Comparison of ENCODE assay signal across 11 mouse cellular contexts in genomic region chr2:38906097-38906496, GRCm38 (mm10). TPM values are rescaled to one million over a fixed set of nuclear protein-coding genes. Genes with fewer than 3 reads are reported as not detected.
DNase-seq lines count a peak whose midpoint lies in the region; ATAC-seq and TF ChIP-seq lines count a peak whose summit lies in the region.
"Had no signal": no experiment of that assay in that cellular context is flagged by ENCODE, and none has a peak within 500 bp of the region (broad histone marks: within the 10 kb centered on the region; RNA-seq: fewer than 3 reads in every experiment).

No protein-coding gene starts in this region.

- peaks cover 27% of the 10 kb centered on the region for H3K79me2 ChIP-seq in myocyte (ENCODE audit: control insufficient read depth, insufficient read depth)

- H3K27ac ChIP-seq in stomach, postnatal 0 days (replicated peaks), result no peak overlapping the region
- H3K27ac ChIP-seq: macrophage; neural tube, embryonic 13.5 days had no signal

- TF ChIP-seq POLR2A in myocyte (IDR thresholded peaks at IDR 0.05; ENCODE audit: insufficient read length, low read depth), result no peak

- H3K36me3 ChIP-seq in myocyte (ENCODE audit: control insufficient read depth, insufficient read depth), result no peaks in the 10 kb centered on the region
- H3K36me3 ChIP-seq in stomach, postnatal 0 days (ENCODE audit: control insufficient read depth, insufficient read depth, low read length), result no peaks in the 10 kb centered on the region
- H3K36me3 ChIP-seq: neural tube, embryonic 13.5 days had no signal

- H3K4me2 ChIP-seq in myocyte (ENCODE audit: low read depth), result no peak overlapping the region
- H3K4me2 ChIP-seq in stomach, postnatal 0 days (replicated peaks; ENCODE audit: low read depth), result no peak overlapping the region
- H3K4me2 ChIP-seq: neural tube, embryonic 13.5 days had no signal

- 39% methylated on average over 5 of the region's 5 CpGs for WGBS in stomach, postnatal 0 days

- no peak overlapping the region for H3ac ChIP-seq in myocyte (ENCODE audit: control insufficient read depth, insufficient read length)

- no peaks in the 10 kb centered on the region for H3K9me3 ChIP-seq in stomach, postnatal 0 days (ENCODE audit: control insufficient read depth, low read length)
- H3K9me3 ChIP-seq: neural tube, embryonic 13.5 days had no signal

- no peak for TF ChIP-seq EP300 in stomach, postnatal 0 days (optimal IDR thresholded peaks at IDR 0.05)

- peak; percentile 98 for ATAC-seq in frontal cortex, adult (ENCODE audit: low TSS enrichment)
- no peak for ATAC-seq in stomach, postnatal 0 days (ENCODE audit: low FRiP score, low TSS enrichment)

- H3K9ac ChIP-seq in stomach, postnatal 0 days (ENCODE audit: low read length), result no peak overlapping the region
- H3K9ac ChIP-seq: neural tube, embryonic 13.5 days had no signal

- TF ChIP-seq CTCF in stomach, postnatal 0 days (IDR thresholded peaks at IDR 0.05; ENCODE audit: low read depth), result no peak

- H3K27me3 ChIP-seq in myocyte (ENCODE audit: control insufficient read depth, insufficient read depth, insufficient read length), result no peaks in the 10 kb centered on the region
- no peaks in the 10 kb centered on the region for H3K27me3 ChIP-seq in stomach, postnatal 0 days (ENCODE audit: control insufficient read depth, insufficient read depth, low read length)
- H3K27me3 ChIP-seq: neural tube, embryonic 13.5 days had no signal

- no peaks in the 10 kb centered on the region for H3K4me1 ChIP-seq in stomach, postnatal 0 days (replicated peaks; ENCODE audit: control insufficient read depth, insufficient read depth)

- peak; percentile 24 for DNase-seq in layer of hippocampus, adult 11-12 months (ENCODE audit: low spot score)
- DNase-seq in layer of hippocampus, postnatal 25 days (ENCODE audit: extremely low spot score in 1 of 2, low spot score in 1 of 2), result no peak
- DNase-seq in gastrocnemius, postnatal 25 days, result peak; percentile 63
- no peak for DNase-seq in stomach, postnatal 0 days (ENCODE audit: low spot score)
- DNase-seq in cerebellum, adult 11 months, result no peak
- DNase-seq in kidney, adult 8-10 months, result no peak

- H3K4me3 ChIP-seq in myocyte, result no peak overlapping the region
- no peak overlapping the region for H3K4me3 ChIP-seq in stomach, postnatal 0 days (ENCODE audit: low read depth, low read length)
- H3K4me3 ChIP-seq: neural tube, embryonic 13.5 days had no signal

TF ChIP-seq in myocyte, 11 proteins besides CTCF, POLR2A, EP300 and RAD21:
- peak; percentile 62 to 85 (median 76) for TF ChIP-seq MYOG (IDR thresholded peaks at IDR 0.05; ENCODE audit: control insufficient read depth in 1 of 3, insufficient read depth in 1 of 3, insufficient read length in 2 of 3, low read depth in 2 of 3)
- TF ChIP-seq TCF12 (IDR thresholded peaks at IDR 0.05; ENCODE audit: insufficient read depth, poor library complexity, severe bottlenecking), result no peak
- TF ChIP-seq MYOD1 (IDR thresholded peaks at IDR 0.05; ENCODE audit: control insufficient read depth in 1 of 3, insufficient read length in 2 of 3, low read depth in 2 of 3), result peak in 2 of 3 experiments; percentile 51 to 78

RNA-seq across cellular contexts. Expression of gene Nr6a1, which starts 21.4 kb away (rescaled TPM):
- 1 to 10 TPM; 4.3 to 5.5 TPM for total RNA-seq in layer of hippocampus, postnatal 25 days (2021)
- 1 to 10 TPM; 3.0 to 3.7 TPM for total RNA-seq in gastrocnemius, postnatal 25 days (2021)
- polyA plus RNA-seq in myocyte (2012; fragmentation: generic; extraction: Trizol), result 1.8 TPM
- polyA plus RNA-seq in stomach, postnatal 0 days (2015; fragmentation: Nextera tagmentation; extraction: Ambion mirVana), result 0.59 and 1.2 TPM in 2 replicates

RNA-seq across cellular contexts. Expression of gene Olfml2a, which starts 25.7 kb away (rescaled TPM):
- 1 to 10 TPM; 1.4 to 1.5 TPM for total RNA-seq in layer of hippocampus, postnatal 25 days (2021)
- total RNA-seq in gastrocnemius, postnatal 25 days (2021), result 1 to 10 TPM; 6.3 to 7.5 TPM
- 0.11 TPM for polyA plus RNA-seq in myocyte (2012; fragmentation: generic; extraction: Trizol)
- 2.7 and 3.5 TPM in 2 replicates for polyA plus RNA-seq in stomach, postnatal 0 days (2015; fragmentation: Nextera tagmentation; extraction: Ambion mirVana)
- total RNA-seq: hematopoietic stem cell, adult 5-6 weeks had no signal
- polyA plus RNA-seq: macrophage had no signal

Comparison
In these comparisons a context has a peak if more than half of its experiments do, and no peak if none do; other contexts are left out.
1. DNase-seq: peak in layer of hippocampus, adult 11-12 months (single experiment) and gastrocnemius, postnatal 25 days (single experiment); none in layer of hippocampus, postnatal 25 days (0 of 2), stomach, postnatal 0 days (single experiment), cerebellum, adult 11 months (single experiment) and kidney, adult 8-10 months (0 of 2).